Mouse (Mus musculus) E14TG2a.4 (cell line): Measurements from ENCODE around the gene Myo18a.

ENCODE experiments used
- CTCF ChIP-seq: conservative IDR thresholded peaks from 2 replicates; pipeline ENCODE4 v1.5.1; 2014; ENCODE audit warnings: low read length
- NANOG ChIP-seq: IDR thresholded peaks from 2 replicates; pipeline ENCODE4 v1.6.1; 2014; ENCODE audit warnings: borderline replicate concordance, low read length, mixed read lengths
- POU5F1 ChIP-seq: IDR thresholded peaks from 2 replicates; pipeline ENCODE4 v1.6.1; 2014; ENCODE audit warnings: low read length, borderline replicate concordance

DNA sequence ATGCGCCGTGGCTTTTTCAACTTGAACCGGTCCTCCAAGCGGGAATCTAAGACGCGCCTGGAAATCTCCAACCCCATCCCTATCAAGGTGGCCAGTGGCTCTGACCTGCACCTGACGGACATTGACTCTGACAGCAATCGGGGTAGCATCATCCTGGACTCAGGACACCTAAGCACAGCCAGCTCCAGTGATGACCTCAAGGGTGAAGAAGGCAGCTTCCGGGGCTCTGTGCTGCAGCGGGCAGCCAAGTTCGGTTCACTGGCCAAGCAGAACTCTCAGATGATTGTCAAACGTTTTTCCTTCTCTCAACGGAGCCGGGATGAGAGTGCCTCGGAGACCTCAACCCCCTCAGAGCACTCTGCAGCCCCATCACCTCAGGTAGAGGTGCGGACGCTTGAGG, 14.4 kb downstream of the Myo18a start:
- TF ChIP-seq CTCF (no peak), NANOG (no peak), POU5F1 (no peak)
